Mouse (Mus musculus) small intestine, adult 2 months (tissue): ENCODE data around the gene Atp2b1.

ENCODE experiments used
- CTCF ChIP-seq: fragments of 200-500 bp; IDR thresholded peaks from 2 replicates; pipeline ENCODE4 v1.5.1; 2012; ENCODE audit warnings: low read depth, mild to moderate bottlenecking, control low read depth, inconsistent platforms, low read length, moderate library complexity, mixed read lengths; ENCODE audit not compliant: insufficient replicate concordance, insufficient read length; ENCODE audit errors: extremely low read depth
- POLR2A ChIP-seq: fragments of 200-500 bp; IDR thresholded peaks from 2 replicates; pipeline ENCODE4 v1.6.1; 2012; ENCODE audit warnings: low read depth, mild to moderate bottlenecking, control low read depth, inconsistent platforms, low read length, moderate library complexity

GRCm38 (mm10) chr10:99029844-99030243 lies 115.6 kb downstream of the Atp2b1 start:
- TF ChIP-seq POLR2A (no peak), CTCF (no peak)
